Mouse (Mus musculus) monocyte, adult 2 months (primary cell): ENCODE results near the gene Rps6kb2.
A peak's percentile ranks its signal among the peaks of the same experiment; 100 is the strongest.
"Not testable (repeated sequence)": the region's sequence is repeated elsewhere in the genome, so short reads cannot be mapped to it uniquely, and the experiment has no call there.

Experiments used
- DNase-seq, 2 experiments: peaks; one replicate each; pipeline ENCODE4 v3.0.0; 2022; ENCODE audit warnings: low spot score in 2 of 2, low read depth in 1 of 2

Rps6kb2 gene

GRCm38 (mm10) chr19:4142416-4143173 lies 20.6 kb downstream of the Rps6kb2 start:
- DNase-seq, result no peak

- DNase-seq, result no peak
These were observed 23.0 kb downstream of the Rps6kb2 start for GRCm38 (mm10) chr19:4140147-4140546.

- no peak for DNase-seq
These were observed 23.7 kb downstream of the Rps6kb2 start, which contains the start of gene Gpr152 for GRCm38 (mm10) chr19:4139446-4139845. Gene Gpr152 (plus strand): TSS chr19:4139787.

GRCm38 (mm10) chr19:4137913-4138312 lies 25.2 kb downstream of the Rps6kb2 start:
- no peak for DNase-seq

- DNase-seq, result no peak
These were observed 26.7 kb downstream of the Rps6kb2 start for GRCm38 (mm10) chr19:4136463-4136862.

GRCm38 (mm10) chr19:4135963-4136345 lies 27.2 kb downstream of the Rps6kb2 start:
- not testable (repeated sequence) for DNase-seq

- DNase-seq, result not testable (repeated sequence)
These were observed 27.8 kb downstream of the Rps6kb2 start for GRCm38 (mm10) chr19:4135229-4135962.

- DNase-seq, result no peak
These were observed 28.8 kb downstream of the Rps6kb2 start for GRCm38 (mm10) chr19:4134354-4134753.

- no peak for DNase-seq
These were observed 31.4 kb downstream of the Rps6kb2 start for GRCm38 (mm10) chr19:4131768-4132167.

- no peak for DNase-seq
These were observed 32.1 kb downstream of the Rps6kb2 start for GRCm38 (mm10) chr19:4131075-4131474.

- no peak for DNase-seq
These were observed 33.0 kb downstream of the Rps6kb2 start for GRCm38 (mm10) chr19:4130106-4130505.

GRCm38 (mm10) chr19:4129462-4129861 lies 33.7 kb downstream of the Rps6kb2 start:
- no peak for DNase-seq

- no peak for DNase-seq
These were observed 36.2 kb downstream of the Rps6kb2 start for GRCm38 (mm10) chr19:4126759-4127495.

GRCm38 (mm10) chr19:4125741-4126696 lies 37.1 kb downstream of the Rps6kb2 start, which contains the start of gene Aip:
Gene Aip (minus strand): TSS chr19:4125858.
- DNase-seq, result peak; percentile 96 to 97

GRCm38 (mm10) chr19:4125268-4125667 lies 37.9 kb downstream of the Rps6kb2 start:
- not testable (repeated sequence) for DNase-seq

GRCm38 (mm10) chr19:4124432-4124831 lies 38.7 kb downstream of the Rps6kb2 start:
- DNase-seq, result no peak

- no peak for DNase-seq
These were observed 40.5 kb downstream of the Rps6kb2 start for GRCm38 (mm10) chr19:4122411-4123370.

GRCm38 (mm10) chr19:4121896-4122295 lies 41.3 kb downstream of the Rps6kb2 start:
- DNase-seq, result not testable (repeated sequence)

GRCm38 (mm10) chr19:4121097-4121805 lies 41.9 kb downstream of the Rps6kb2 start:
- peak; percentile 89 to 90 for DNase-seq
